Mouse (Mus musculus): ENCODE results near the gene Crygb.

Crygb gene

GRCm38 (mm10) chr1:65082188-65082587 lies at the start of gene Crygb:
Gene Crygb, minus strand, starts transcription at chr1:65082288.
- DNase-seq (ENCODE audit: low spot score): no peak

GRCm38 (mm10) chr1:65131671-65132070 lies 49.6 kb upstream of the Crygb start:
- no peak for DNase-seq (ENCODE audit: low spot score)

- DNase-seq (ENCODE audit: low spot score): no peak
Observed at GRCm38 (mm10) chr1:65130226-65130625, 48.1 kb upstream of the Crygb start.

GRCm38 (mm10) chr1:65129634-65130180 lies 47.6 kb upstream of the Crygb start:
- DNase-seq (ENCODE audit: low spot score): peak; percentile 13

- DNase-seq (ENCODE audit: low spot score): peak; percentile 15
Observed at GRCm38 (mm10) chr1:65122574-65123372, 40.7 kb upstream of the Crygb start, which contains the start of gene D630023F18Rik. Gene D630023F18Rik, minus strand, starts transcription at chr1:65123214.

GRCm38 (mm10) chr1:65119438-65119837 lies 37.4 kb upstream of the Crygb start, which contains the start of gene Gm28845:
Gene Gm28845, minus strand, starts transcription at chr1:65119558.
- DNase-seq (ENCODE audit: low spot score): no peak

GRCm38 (mm10) chr1:65118150-65118913 lies 36.2 kb upstream of the Crygb start:
- DNase-seq (ENCODE audit: low spot score): no peak

- DNase-seq (ENCODE audit: low spot score): no peak
Observed at GRCm38 (mm10) chr1:65113536-65114172, 31.6 kb upstream of the Crygb start.

- no peak for DNase-seq (ENCODE audit: low spot score)
Observed at GRCm38 (mm10) chr1:65112807-65113196, 30.7 kb upstream of the Crygb start.

GRCm38 (mm10) chr1:65112031-65112806 lies 30.1 kb upstream of the Crygb start:
- DNase-seq (ENCODE audit: low spot score): peak; percentile 61

- no peak for DNase-seq (ENCODE audit: low spot score)
Observed at GRCm38 (mm10) chr1:65109756-65110435, 27.8 kb upstream of the Crygb start.

GRCm38 (mm10) chr1:65109196-65109595 lies 27.1 kb upstream of the Crygb start:
- no peak for DNase-seq (ENCODE audit: low spot score)

- DNase-seq (ENCODE audit: low spot score): no peak
Observed at GRCm38 (mm10) chr1:65107654-65108279, 25.7 kb upstream of the Crygb start.

- no peak for DNase-seq (ENCODE audit: low spot score)
Observed at GRCm38 (mm10) chr1:65103273-65103672, 21.2 kb upstream of the Crygb start, which contains the start of gene Cryga. Gene Cryga, minus strand, starts transcription at chr1:65103373.

GRCm38 (mm10) chr1:65096953-65097352 lies 14.9 kb upstream of the Crygb start:
- DNase-seq (ENCODE audit: low spot score): no peak

- no peak for DNase-seq (ENCODE audit: low spot score)
Observed at GRCm38 (mm10) chr1:65091566-65091965, 9.5 kb upstream of the Crygb start.

GRCm38 (mm10) chr1:65090370-65090769 lies 8.3 kb upstream of the Crygb start:
- no peak for DNase-seq (ENCODE audit: low spot score)

GRCm38 (mm10) chr1:65088567-65089356 lies 6.7 kb upstream of the Crygb start:
- DNase-seq (ENCODE audit: low spot score): no peak

GRCm38 (mm10) chr1:65075607-65076006 lies 6.5 kb downstream of the Crygb start:
- DNase-seq (ENCODE audit: low spot score): no peak
